Mouse (Mus musculus) lung, embryonic 15.5 days (tissue): ENCODE measurements at regions not wholly inside any gene's neighbourhood (a gene's known extent, or its start where the extent isn't known, plus 50 kb on each side); places are given as distances from the start of the nearest gene placed in this dataset.

Source experiments
- ATAC-seq: fragments of 200-750 bp; cut with Nextera tagmentation; 2 replicates; pipeline ENCODE4 v1.8.0; 2017; ENCODE audit warnings: moderate number of reproducible peaks, borderline replicate concordance; ENCODE audit not compliant: low FRiP score, low TSS enrichment; ENCODE audit errors: extremely low read depth
- H3K27ac ChIP-seq: fragments of 300-500 bp; sonication (generic); 2 replicates; pipeline ENCODE4 v1.5.1; 2015; ENCODE audit warnings: moderate library complexity, mild to moderate bottlenecking, inconsistent platforms
- H3K27me3 ChIP-seq: fragments of 300-500 bp; sonication (generic); 2 replicates; pipeline ENCODE4 v1.6.1; 2015; ENCODE audit warnings: inconsistent platforms
- H3K36me3 ChIP-seq: fragments of 300-500 bp; sonication (generic); 2 replicates; pipeline ENCODE4 v1.6.1; 2015; ENCODE audit warnings: inconsistent platforms
- H3K4me1 ChIP-seq: fragments of 300-500 bp; sonication (generic); 2 replicates; pipeline ENCODE4 v1.6.1; 2015; ENCODE audit warnings: inconsistent platforms
- H3K4me2 ChIP-seq: fragments of 300-500 bp; sonication (generic); 2 replicates; pipeline ENCODE4 v1.6.1; 2015; ENCODE audit warnings: inconsistent platforms, mild to moderate bottlenecking, moderate library complexity
- H3K4me3 ChIP-seq: fragments of 300-500 bp; sonication (generic); 2 replicates; pipeline ENCODE4 v1.5.1; 2015; ENCODE audit warnings: mild to moderate bottlenecking, inconsistent platforms
- H3K9ac ChIP-seq: fragments of 300-500 bp; sonication (generic); 2 replicates; pipeline ENCODE4 v1.6.1; 2015; ENCODE audit warnings: inconsistent platforms
- H3K9me3 ChIP-seq: fragments of 300-500 bp; sonication (generic); 2 replicates; pipeline ENCODE4 v1.6.1; 2016; ENCODE audit warnings: inconsistent platforms
- WGBS: fragments of 180-500 bp; shearing (Covaris S2); methylation state at CpG from one replicate; pipeline ENCODE4 v1.1.7; 2015; 5-methylcytosine and 5-hydroxymethylcytosine counted together

DNA sequence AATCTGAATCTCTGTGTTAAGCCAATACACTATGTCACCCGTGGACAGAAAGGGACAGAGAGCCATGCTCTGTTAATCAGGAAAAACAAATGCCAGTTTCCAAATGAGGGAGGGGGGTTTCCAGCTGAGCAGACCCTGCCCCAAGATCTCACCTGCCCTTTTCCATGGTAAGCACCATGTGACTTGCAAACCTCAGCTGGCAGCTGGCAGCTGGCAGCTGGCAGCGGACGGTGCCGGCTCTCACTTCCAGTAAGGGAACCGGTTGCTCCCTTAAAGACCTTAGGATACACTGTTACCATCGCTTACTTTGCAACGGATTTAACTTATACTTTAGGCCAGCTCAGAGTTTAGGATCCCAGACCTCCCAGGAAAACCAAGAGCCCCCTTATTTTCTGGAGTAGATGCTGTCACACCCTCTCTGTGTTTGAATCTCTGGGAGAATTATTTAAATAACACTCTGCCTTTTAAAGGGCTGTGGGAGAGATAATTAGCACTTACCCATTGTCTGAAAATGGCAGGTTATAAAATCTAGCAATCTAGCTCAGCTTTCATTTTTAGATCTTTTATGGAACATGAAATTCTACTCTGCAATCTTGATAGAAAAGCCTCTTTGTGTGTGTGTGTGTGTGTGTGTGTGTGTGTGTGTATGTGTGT lies 131.7 kb downstream of the Drd1 start:
- Histone ChIP-seq H3K9ac (no peak overlapping the region), H3K4me3 (no peak overlapping the region), H3K27me3 (no peaks in the 10 kb centered on the region), H3K4me1 (peaks cover 18% of the 10 kb centered on the region), H3K27ac (no peak overlapping the region), H3K9me3 (no peaks in the 10 kb centered on the region), H3K36me3 (no peaks in the 10 kb centered on the region), H3K4me2 (no peak overlapping the region)
- 69% methylated on average over 7 of the region's 7 CpGs for WGBS
- no peak for ATAC-seq

DNA sequence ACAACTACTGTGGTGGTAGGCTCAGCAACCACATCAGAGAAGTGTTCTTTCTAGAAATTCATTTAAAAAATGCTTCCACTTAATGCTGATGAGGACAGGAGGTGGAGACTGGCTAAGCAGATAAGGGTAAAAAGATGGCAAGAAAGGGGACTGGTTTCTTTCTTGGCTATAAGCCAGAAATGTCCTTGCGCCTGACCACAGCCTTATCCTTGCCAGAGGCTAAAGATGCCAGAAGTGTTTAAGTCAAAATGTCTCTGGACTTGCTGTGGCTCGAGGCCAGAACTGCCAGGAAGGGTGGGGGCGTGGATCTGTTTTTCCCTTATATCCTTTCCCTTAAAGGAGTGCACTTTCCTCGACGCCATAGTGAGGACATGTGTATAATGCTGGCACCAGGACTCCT lies 133.7 kb downstream of the Drd1 start:
- Histone ChIP-seq H3K27ac (no peak overlapping the region), H3K9me3 (no peaks in the 10 kb centered on the region), H3K9ac (no peak overlapping the region), H3K4me1 (peaks cover 18% of the 10 kb centered on the region), H3K4me3 (no peak overlapping the region), H3K36me3 (no peaks in the 10 kb centered on the region), H3K4me2 (no peak overlapping the region), H3K27me3 (no peaks in the 10 kb centered on the region)
- WGBS = 39% methylated on average over 5 of the region's 5 CpGs
- 0 out of 2 replicates have a peak, but pooled peaks have one; percentile 23 for ATAC-seq

DNA sequence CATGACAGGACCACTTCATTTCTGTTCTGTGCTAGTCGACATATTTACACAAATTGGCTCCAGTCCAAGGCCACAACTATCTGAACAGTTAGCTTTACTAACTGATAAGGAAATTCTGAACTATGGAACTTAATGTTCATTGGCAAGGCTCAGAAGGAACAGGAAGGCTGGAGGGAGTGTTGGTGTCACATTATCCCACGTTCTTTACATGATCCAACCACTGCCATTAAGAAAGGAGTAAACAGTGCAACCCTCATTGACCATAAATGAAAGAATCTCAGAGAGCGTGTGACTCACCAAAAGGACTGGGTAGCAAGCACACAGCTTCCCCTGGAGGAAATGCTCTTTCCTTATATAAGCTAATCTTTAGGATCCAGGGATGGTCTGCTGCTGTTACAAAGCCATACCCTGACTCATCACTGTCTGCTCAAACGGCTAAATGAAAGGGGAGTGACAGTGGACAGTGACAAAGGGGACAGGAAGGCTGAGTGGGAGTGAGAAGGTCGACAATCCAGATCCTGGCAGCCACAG lies 135.6 kb downstream of the Drd1 start:
- no peak overlapping the region for H3K9ac ChIP-seq
- no peaks in the 10 kb centered on the region for H3K27me3 ChIP-seq
- no peaks in the 10 kb centered on the region for H3K9me3 ChIP-seq
- H3K4me1 ChIP-seq = peaks cover 18% of the 10 kb centered on the region
- no peak overlapping the region; the same call in 1 of the 2 replicates for H3K27ac ChIP-seq
- no peaks in the 10 kb centered on the region for H3K36me3 ChIP-seq
- ATAC-seq = peak; percentile 42; the same call in 1 of the 2 replicates
- WGBS = 16% methylated on average over 5 of the region's 5 CpGs
- H3K4me2 ChIP-seq = no peak overlapping the region
- no peak overlapping the region for H3K4me3 ChIP-seq

DNA sequence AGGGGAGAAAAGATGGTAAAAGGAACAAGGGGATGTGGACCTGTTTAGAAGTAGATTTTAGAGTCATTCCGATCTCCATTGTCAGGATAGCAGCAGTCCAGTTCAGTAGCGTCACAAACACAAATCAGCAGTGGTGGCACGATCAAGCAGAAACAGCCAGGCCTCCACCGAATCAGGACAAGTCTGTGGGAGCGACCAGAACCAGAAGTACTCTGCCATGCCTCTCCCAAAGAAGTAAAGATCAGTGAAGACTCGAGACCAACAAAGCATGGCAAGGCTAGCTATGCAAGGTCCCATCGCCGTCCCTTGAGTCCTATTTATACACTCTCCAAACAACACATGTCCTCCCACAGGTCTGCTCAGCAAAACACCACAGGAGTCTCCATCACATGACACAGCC lies 140.0 kb downstream of the Drd1 start:
- Histone ChIP-seq H3K27ac (no peak overlapping the region), H3K9me3 (no peaks in the 10 kb centered on the region), H3K9ac (no peak overlapping the region), H3K4me1 (peaks cover 19% of the 10 kb centered on the region), H3K4me3 (no peak overlapping the region), H3K4me2 (no peak overlapping the region), H3K27me3 (no peaks in the 10 kb centered on the region), H3K36me3 (no peaks in the 10 kb centered on the region)
- WGBS = 85% methylated on average over 8 of the region's 8 CpGs
- no peak for ATAC-seq

DNA sequence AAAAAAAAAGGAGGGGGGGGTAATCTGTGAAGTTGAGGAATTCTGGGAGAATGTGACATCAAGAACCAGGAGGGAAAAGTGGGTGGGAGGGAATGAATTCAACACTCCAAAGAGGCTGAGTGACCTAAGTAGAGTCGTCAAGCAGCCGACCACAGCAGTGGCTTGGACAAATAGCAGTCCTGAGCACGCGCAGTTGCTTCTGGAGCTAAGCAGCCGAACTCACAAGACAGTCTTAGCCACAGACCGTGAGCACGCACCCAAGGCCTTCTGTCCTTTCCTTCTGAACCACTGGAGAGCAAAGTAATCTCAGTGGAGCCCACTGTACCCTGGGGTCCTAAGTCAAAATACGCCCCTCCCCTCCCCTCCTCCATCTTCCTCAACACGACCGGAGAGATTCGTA lies 141.1 kb downstream of the Drd1 start:
- Histone ChIP-seq H3K9me3 (no peaks in the 10 kb centered on the region), H3K27me3 (no peaks in the 10 kb centered on the region), H3K36me3 (no peaks in the 10 kb centered on the region), H3K4me3 (no peak overlapping the region), H3K4me1 (0 out of 2 replicates have a peak, but pooled peaks cover 9% of the 10 kb centered on the region), H3K9ac (no peak overlapping the region), H3K4me2 (no peak overlapping the region), H3K27ac (no peak overlapping the region)
- WGBS = 50% methylated on average over 11 of the region's 11 CpGs
- no peak for ATAC-seq

DNA sequence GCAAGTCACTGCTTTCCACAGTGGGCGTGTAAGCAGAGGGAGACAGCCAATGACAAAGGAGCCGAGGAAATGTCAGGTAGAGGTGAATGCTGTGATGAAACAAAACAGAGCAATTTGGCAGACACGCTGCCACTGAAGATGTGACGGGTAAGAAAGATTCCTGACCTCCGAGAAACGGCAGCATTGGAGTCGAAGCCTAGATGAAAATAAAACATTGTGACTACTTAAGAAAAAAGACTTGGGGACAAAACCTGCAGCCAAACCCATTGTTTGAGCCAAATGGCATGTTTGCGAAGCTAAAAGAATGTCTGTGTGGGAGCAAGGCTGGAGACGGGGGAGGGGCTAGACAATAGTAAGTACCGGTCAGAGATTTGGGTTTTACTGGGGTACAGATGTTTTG lies 142.0 kb downstream of the Drd1 start:
- H3K9ac ChIP-seq = no peak overlapping the region
- 0 out of 2 replicates have a peak, but pooled peaks cover 9% of the 10 kb centered on the region for H3K4me1 ChIP-seq
- no peak overlapping the region for H3K27ac ChIP-seq
- ATAC-seq = no peak
- H3K4me2 ChIP-seq = no peak overlapping the region
- H3K27me3 ChIP-seq = no peaks in the 10 kb centered on the region
- H3K36me3 ChIP-seq = no peaks in the 10 kb centered on the region
- WGBS = 50% methylated on average over 10 of the region's 10 CpGs
- no peaks in the 10 kb centered on the region for H3K9me3 ChIP-seq
- H3K4me3 ChIP-seq = no peak overlapping the region

DNA sequence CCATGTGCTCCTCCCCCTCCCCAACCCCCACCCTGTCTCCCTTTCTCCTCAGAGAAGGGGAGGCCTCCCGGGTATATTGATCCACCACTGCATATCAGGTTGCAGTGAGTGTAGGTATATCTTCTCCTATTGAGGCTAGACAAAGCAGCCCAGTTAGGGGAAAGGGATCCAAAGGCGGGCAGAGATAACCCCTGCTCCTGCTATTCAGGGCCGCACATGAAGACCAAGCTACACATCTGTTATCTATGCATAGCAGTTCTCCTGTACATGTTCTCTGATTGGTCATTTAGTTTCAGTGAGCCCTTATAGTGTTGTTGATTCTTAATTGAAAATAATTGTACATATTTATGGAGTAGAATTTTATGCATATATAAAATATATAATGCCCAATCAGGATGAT lies 143.7 kb downstream of the Drd1 start:
- no peak overlapping the region for H3K9ac ChIP-seq
- no peak overlapping the region for H3K4me3 ChIP-seq
- H3K36me3 ChIP-seq = no peaks in the 10 kb centered on the region
- H3K9me3 ChIP-seq = no peaks in the 10 kb centered on the region
- no peak for ATAC-seq
- H3K4me1 ChIP-seq = 0 out of 2 replicates have a peak, but pooled peaks cover 9% of the 10 kb centered on the region
- no peak overlapping the region for H3K27ac ChIP-seq
- no peak overlapping the region for H3K4me2 ChIP-seq
- WGBS = 37% methylated on average over 3 of the region's 3 CpGs
- no peaks in the 10 kb centered on the region for H3K27me3 ChIP-seq

DNA sequence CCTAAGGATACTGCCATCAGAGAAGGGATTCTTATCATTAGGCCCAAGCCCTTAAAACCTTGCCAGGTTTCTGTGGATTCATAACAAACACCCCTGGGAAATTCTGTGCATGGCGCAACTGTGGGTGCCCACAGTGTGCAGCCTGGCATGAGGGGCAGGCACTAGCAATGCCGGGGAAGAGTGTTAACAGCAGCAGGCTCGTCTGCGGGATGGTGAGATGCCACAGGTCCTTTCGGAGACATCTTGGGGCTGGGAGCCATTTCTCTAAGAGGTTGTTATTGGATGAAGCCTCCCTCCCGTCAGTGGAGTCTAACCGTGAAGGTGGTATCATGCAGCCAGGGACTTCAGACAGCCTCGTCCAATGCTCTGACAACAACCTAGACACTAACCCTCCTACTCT lies 144.2 kb downstream of the Drd1 start:
- Histone ChIP-seq H3K4me3 (no peak overlapping the region), H3K27ac (no peak overlapping the region), H3K27me3 (no peaks in the 10 kb centered on the region), H3K36me3 (no peaks in the 10 kb centered on the region), H3K9me3 (no peaks in the 10 kb centered on the region), H3K4me2 (no peak overlapping the region), H3K9ac (no peak overlapping the region), H3K4me1 (0 out of 2 replicates have a peak, but pooled peaks cover 9% of the 10 kb centered on the region)
- 69% methylated on average over 8 of the region's 8 CpGs for WGBS
- ATAC-seq = no peak

DNA sequence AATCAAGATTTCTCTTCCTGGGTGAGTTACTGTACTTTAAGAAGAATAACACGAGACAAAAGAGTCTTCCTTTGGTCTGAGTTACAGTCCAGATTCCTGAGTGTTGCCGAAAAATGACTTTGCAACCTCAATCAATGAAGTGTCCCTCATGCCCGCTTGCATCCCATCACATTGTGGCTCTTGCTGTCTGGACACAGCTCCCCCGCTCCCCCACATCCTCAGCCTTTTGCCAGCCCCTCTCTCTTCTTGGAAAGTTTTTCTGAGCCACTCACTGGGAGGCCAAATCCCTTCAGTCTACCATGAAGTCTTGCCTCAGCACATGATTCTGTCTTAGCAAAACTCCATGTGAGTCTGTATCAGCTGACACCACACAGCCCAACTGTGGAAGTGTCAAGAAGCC lies 145.3 kb downstream of the Drd1 start:
- no peak overlapping the region for H3K9ac ChIP-seq
- H3K4me3 ChIP-seq = no peak overlapping the region
- H3K27me3 ChIP-seq = no peaks in the 10 kb centered on the region
- no peak for ATAC-seq
- WGBS = 80% methylated on average over 4 of the region's 4 CpGs
- H3K27ac ChIP-seq = no peak overlapping the region
- H3K9me3 ChIP-seq = no peaks in the 10 kb centered on the region
- 0 out of 2 replicates have a peak, but pooled peaks cover 9% of the 10 kb centered on the region for H3K4me1 ChIP-seq
- no peak overlapping the region for H3K4me2 ChIP-seq
- no peaks in the 10 kb centered on the region for H3K36me3 ChIP-seq

DNA sequence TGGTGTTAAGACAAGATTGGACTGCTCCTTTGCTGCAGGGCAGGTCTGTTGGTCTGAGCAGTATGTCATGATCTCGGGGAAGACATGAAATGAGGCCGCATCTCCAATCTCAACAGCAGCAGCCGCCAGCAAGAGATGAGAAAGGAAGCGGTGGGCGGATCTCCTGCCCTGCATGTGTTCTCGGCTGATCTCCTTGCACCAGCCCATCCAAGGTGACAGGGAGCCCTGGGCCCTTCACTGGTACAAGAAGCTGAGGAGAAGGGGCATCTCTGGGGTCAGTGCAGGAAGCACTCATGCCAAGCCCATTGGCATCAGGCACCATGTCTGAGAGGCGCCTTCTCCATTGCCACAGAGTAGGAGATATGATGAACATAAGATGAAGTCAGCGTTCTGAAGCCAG lies 151.0 kb downstream of the Drd1 start:
- Histone ChIP-seq H3K9ac (no peak overlapping the region), H3K4me3 (no peak overlapping the region), H3K27me3 (no peaks in the 10 kb centered on the region), H3K4me1 (no peaks in the 10 kb centered on the region), H3K9me3 (no peaks in the 10 kb centered on the region), H3K4me2 (no peak overlapping the region), H3K36me3 (no peaks in the 10 kb centered on the region), H3K27ac (no peak overlapping the region)
- 80% methylated on average over 8 of the region's 8 CpGs for WGBS
- no peak for ATAC-seq

DNA sequence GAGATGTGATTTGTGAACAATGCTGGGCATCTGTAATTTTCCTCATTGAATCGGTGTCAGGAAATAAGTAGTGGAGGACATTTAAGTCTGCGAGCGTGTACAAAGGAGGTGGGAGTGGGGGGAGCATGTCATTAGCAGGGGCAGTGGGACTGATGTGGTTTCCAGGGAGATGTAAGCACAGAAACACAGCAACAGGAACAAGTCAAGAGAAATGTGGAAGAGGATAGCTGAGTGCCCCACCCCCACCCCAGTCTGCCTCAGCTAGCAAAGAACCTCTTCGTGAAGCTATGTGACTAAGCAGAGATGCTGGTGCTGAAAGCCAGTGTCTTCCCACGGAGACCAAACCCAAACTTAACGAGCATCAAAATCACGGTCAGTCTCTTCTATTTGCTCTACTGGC lies 151.9 kb downstream of the Drd1 start:
- WGBS = 49% methylated on average over 7 of the region's 7 CpGs
- no peaks in the 10 kb centered on the region for H3K36me3 ChIP-seq
- ATAC-seq = no peak
- H3K27ac ChIP-seq = no peak overlapping the region
- no peak overlapping the region for H3K9ac ChIP-seq
- H3K27me3 ChIP-seq = no peaks in the 10 kb centered on the region
- H3K4me2 ChIP-seq = no peak overlapping the region
- no peaks in the 10 kb centered on the region for H3K9me3 ChIP-seq
- H3K4me1 ChIP-seq = no peaks in the 10 kb centered on the region
- no peak overlapping the region for H3K4me3 ChIP-seq

DNA sequence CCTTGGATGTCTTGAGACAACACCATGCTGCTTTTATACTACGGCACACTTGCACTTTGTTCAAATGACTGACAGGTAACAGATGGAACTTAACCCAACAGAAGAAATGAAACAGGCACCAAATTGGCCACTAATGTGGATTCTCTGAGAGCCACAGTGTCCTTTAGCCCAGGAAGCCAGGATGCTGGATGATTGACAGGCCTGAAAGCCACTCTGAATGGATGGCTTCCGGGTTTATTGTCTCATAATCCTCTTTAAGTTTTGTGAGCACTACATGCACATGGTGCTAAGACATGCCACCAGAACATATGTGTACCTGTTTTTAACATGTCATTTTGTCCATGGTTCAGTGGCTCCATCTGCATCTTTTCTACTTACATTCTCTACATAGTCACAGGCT lies 152.7 kb downstream of the Drd1 start:
- Histone ChIP-seq H3K27me3 (no peaks in the 10 kb centered on the region), H3K4me1 (no peaks in the 10 kb centered on the region), H3K9me3 (no peaks in the 10 kb centered on the region), H3K36me3 (no peaks in the 10 kb centered on the region), H3K27ac (no peak overlapping the region), H3K4me2 (no peak overlapping the region), H3K9ac (no peak overlapping the region), H3K4me3 (no peak overlapping the region)
- WGBS = 91% methylated on average over 2 of the region's 2 CpGs
- no peak for ATAC-seq
